Mouse (Mus musculus): ENCODE data around the gene Radil. TPM values are rescaled to one million over a fixed set of nuclear protein-coding genes. Genes with fewer than 3 reads are reported as not detected.

Gene Radil
- polyA plus RNA-seq, 1 experiment from 2014 or later, result 7.9 TPM

DNA sequence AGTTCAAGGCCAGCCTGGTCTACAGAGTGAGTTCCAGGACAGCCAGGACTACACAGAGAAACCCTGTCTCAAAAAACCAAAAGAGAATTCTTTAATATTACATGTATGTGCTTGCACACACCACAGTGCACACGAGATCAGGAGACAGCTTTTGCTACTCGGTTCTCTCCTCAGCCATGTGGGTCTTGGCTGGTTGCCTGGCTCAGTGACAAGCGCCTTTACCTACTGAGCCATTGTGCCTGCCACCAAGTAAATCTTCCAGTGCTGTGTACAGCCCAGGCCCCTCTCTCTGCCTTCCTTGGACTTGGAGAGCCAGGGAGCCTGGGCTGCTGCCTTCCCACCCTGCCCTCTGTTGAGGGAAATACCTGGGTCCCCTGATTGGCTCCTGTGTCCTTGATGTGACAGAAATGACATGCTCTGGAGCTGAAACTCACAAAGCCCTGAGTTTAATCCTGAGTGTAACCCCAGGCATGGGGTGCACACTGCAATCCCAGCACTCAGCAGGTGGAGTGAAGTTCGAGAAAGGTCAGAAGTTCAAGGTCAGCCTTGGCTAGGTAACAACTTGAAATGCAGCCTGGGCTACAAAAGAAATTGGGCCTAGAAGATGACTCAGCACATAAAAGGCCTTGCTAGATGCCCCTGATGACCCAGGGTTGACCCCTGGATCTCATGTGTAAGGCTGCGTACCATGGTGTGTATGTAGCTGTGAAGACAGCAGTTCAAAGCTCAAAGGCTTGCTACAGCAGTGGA lies 72.9 kb downstream of the Radil start:
- peaks cover 26% of the 10 kb centered on the region for H3K4me1 ChIP-seq
- no peak for ATAC-seq (ENCODE audit: insufficient number of reproducible peaks, low FRiP score, low TSS enrichment, low read depth)
- H3K9me3 ChIP-seq (replicated peaks), result no peaks in the 10 kb centered on the region
- H3K4me2 ChIP-seq (replicated peaks), result no peak overlapping the region
- 87% methylated on average over 5 of the region's 5 CpGs for WGBS
- no peak overlapping the region for H3K4me3 ChIP-seq (replicated peaks)
- H3K27ac ChIP-seq (replicated peaks), result no peak overlapping the region
- H3K9ac ChIP-seq, result no peak overlapping the region
- peaks cover 5% of the 10 kb centered on the region; the same call in 1 of the 2 replicates for H3K36me3 ChIP-seq
- H3K27me3 ChIP-seq, result no peaks in the 10 kb centered on the region

DNA sequence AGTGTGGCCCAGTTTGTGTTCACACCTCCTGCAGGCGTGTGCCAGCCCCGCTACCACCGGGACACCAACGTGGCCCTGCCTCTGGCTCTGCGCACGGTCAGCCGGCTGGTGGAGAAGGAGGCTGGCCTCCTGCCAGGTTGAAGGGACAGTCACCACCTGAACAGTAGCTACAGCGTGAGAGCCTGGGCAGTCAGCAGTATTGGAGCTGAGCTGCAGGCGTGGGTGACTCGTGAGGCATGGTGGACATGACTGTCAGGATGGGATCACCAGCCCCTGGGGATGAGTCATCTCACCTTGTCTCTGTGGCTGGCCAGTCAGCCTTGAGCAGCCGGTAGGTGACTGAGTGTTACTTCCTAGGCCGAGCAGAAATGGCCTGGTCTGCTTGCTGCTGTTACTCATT lies 73.6 kb downstream of the Radil start:
- no peak for ATAC-seq (ENCODE audit: insufficient number of reproducible peaks, low FRiP score, low TSS enrichment, low read depth)
- Histone ChIP-seq H3K36me3 (peaks cover 7% of the 10 kb centered on the region), H3K4me1 (peaks cover 26% of the 10 kb centered on the region), H3K9ac (no peak overlapping the region), H3K4me2 (replicated peaks) (no peak overlapping the region), H3K4me3 (replicated peaks) (no peak overlapping the region), H3K9me3 (replicated peaks) (no peaks in the 10 kb centered on the region), H3K27me3 (no peaks in the 10 kb centered on the region), H3K27ac (replicated peaks) (no peak overlapping the region)
- whole genome bisulfite sequencing, result 81% methylated on average over 12 of the region's 12 CpGs

DNA sequence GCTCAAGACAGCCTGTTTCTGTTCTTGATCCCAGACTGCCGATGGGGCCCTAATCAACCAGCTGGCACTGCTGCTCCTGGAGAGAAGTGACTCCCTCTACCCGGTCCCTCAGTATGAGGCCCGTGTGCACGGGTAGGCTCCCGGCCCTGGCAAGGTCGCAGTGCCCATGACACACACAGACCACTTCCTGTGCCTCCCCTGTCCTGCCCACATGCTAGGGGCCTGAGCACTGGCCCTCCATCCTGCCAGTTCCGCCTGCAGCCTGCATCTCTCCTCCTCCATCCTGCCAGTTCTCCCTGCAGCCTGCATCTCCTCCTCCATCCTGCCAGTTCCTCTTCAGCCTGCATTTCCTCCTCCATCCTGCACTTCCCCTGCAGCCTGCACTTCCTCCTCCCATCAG lies 75.2 kb downstream of the Radil start:
- Histone ChIP-seq H3K27me3 (no peaks in the 10 kb centered on the region), H3K4me1 (peaks cover 17% of the 10 kb centered on the region), H3K36me3 (peaks cover 12% of the 10 kb centered on the region), H3K9me3 (replicated peaks) (no peaks in the 10 kb centered on the region), H3K4me3 (replicated peaks) (no peak overlapping the region), H3K27ac (replicated peaks) (no peak overlapping the region), H3K4me2 (replicated peaks) (no peak overlapping the region), H3K9ac (no peak overlapping the region)
- 66% methylated on average over 7 of the region's 7 CpGs for WGBS
- no peak for ATAC-seq (ENCODE audit: insufficient number of reproducible peaks, low FRiP score, low TSS enrichment, low read depth)

DNA sequence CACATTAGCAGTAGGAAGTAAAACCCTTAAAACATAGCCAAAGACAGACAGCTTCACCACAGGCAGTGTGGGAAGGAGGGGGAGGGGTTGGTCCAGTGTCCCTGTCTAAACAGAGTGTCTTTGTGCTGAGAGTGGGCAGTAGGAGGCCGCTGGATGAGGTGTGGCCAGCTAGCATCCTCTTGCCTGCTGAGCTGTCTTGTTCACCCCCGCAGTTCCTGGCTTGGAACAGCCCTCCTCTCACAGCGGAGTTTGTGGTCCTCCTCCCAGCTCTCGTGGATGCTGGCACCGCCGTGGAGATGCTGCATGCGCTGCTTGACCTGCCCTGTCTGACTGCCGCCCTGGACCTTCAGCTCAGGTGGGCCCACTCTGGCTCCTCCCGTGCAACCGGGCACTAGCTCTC lies 77.2 kb downstream of the Radil start:
- Histone ChIP-seq H3K9ac (no peak overlapping the region), H3K4me1 (peaks cover 1% of the 10 kb centered on the region; the same call in 1 of the 2 replicates), H3K27me3 (no peaks in the 10 kb centered on the region), H3K36me3 (peaks cover 29% of the 10 kb centered on the region), H3K9me3 (replicated peaks) (no peaks in the 10 kb centered on the region), H3K27ac (replicated peaks) (no peak overlapping the region), H3K4me3 (replicated peaks) (no peak overlapping the region), H3K4me2 (replicated peaks) (no peak overlapping the region)
- no peak for ATAC-seq (ENCODE audit: insufficient number of reproducible peaks, low FRiP score, low TSS enrichment, low read depth)
- WGBS, result 44% methylated on average over 10 of the region's 10 CpGs

DNA sequence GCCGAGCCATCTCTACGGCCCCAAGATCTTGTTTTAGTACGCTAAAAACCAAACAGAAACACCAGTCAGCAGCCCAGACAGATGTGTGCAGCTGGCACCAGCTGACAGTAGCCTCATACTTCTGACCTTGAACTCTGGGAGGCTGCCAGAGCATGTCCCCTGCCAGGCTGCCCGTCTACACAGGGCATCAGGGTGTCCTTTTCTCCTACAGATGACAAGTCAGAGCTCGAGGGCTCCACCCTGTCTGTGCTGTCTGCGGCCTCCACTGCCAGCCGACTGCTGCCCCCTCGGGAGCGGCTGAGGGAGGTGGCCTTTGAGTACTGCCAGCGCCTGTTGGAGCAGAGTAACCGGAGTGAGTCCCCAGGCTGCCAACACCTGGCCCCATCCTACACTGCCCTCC lies 81.1 kb downstream of the Radil start:
- Histone ChIP-seq H3K27ac (replicated peaks) (no peak overlapping the region), H3K9me3 (replicated peaks) (no peaks in the 10 kb centered on the region), H3K4me1 (peaks cover 5% of the 10 kb centered on the region), H3K4me2 (replicated peaks) (no peak overlapping the region), H3K9ac (no peak overlapping the region), H3K27me3 (no peaks in the 10 kb centered on the region), H3K4me3 (replicated peaks) (no peak overlapping the region), H3K36me3 (peaks cover 31% of the 10 kb centered on the region)
- no peak for ATAC-seq (ENCODE audit: insufficient number of reproducible peaks, low FRiP score, low TSS enrichment, low read depth)
- WGBS, result 87% methylated on average over 11 of the region's 11 CpGs

DNA sequence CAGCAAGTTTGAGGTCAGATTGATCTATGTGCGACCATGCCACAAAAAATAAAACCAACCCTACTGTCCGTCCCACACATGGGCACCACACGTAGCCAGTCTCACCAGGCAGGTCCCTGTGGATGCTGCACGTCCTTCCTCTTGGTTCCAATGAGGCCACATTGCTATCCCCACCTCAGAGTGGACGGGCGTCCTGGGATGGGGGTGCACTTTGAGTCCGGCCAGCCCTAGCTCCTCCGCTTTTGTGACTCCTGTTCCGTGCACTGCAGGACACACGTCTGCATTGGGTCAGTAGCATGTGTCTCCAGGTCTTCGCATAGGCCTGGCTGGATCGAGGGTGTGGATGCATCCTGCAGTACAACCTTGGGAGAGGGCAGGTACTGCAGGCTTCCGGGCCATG lies 82.5 kb downstream of the Radil start:
- H3K9ac ChIP-seq, result no peak overlapping the region
- no peaks in the 10 kb centered on the region for H3K27me3 ChIP-seq
- H3K4me3 ChIP-seq (replicated peaks), result no peak overlapping the region
- no peaks in the 10 kb centered on the region for H3K9me3 ChIP-seq (replicated peaks)
- no peak for ATAC-seq (ENCODE audit: insufficient number of reproducible peaks, low FRiP score, low TSS enrichment, low read depth)
- peaks cover 31% of the 10 kb centered on the region for H3K36me3 ChIP-seq
- no peak overlapping the region for H3K27ac ChIP-seq (replicated peaks)
- H3K4me2 ChIP-seq (replicated peaks), result no peak overlapping the region
- peaks cover 12% of the 10 kb centered on the region for H3K4me1 ChIP-seq
- 88% methylated on average over 13 of the region's 13 CpGs for WGBS

DNA sequence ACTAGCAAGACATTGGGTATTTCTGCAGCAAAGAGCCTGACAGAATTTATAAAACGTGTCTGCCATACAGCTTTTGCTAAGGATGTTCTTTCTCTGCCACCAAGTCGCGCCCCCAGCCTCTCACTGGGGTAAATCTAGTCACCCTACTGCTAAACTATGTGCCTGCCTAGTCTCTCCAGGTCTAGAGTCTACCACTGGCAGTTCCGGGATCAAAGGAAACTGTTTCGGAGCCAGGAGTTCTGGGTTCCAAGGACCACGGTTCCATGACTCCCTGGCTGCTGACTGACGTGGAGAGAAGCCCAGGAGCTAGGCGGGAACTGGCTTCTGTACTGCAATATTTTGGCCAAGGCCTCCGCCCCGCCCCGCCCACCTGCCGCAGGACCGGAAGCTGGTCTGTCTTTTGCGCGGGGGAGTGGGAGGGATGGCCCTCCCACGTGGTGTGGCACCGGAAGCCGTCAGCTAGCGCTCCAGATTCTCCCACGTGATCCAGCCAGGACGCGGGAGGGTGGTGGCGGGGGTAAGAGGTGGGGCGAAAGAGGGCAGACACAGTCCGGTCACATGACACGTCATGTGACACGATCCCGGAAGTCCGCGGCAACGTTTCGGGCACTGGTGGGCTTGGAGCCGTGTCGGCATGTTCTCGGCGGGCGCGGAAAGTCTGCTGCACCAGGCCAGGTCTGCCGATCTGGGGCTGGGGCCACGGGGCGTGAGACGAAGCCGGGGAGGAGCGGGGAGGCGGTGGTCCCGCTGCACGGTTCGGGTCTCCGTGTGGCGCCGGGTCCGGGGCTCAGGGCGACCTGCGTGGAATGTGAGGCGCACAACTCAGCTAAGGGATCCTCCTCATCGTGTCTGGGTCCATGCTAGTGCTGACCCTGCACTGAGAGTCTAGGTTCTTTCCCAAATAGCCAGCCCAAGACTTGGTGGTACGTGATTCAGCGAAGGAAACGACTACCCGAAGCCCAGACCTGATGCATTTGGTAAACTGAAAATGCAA lies 87.1 kb downstream of the Radil start, which contains the start of gene Ap5z1:
Gene Ap5z1 (plus strand): TSS at position 484 of the 994 bp plus-strand sequence.
- Histone ChIP-seq H3K27me3 (no peaks in the 10 kb centered on the region), H3K4me2 (replicated peaks) (peak within 1 kb of the TSS; percentile 86), H3K4me3 (replicated peaks) (peak within 1 kb of the TSS; percentile 71), H3K36me3 (peaks cover 20% of the 10 kb centered on the region), H3K27ac (replicated peaks) (peak within 1 kb of the TSS; percentile 92), H3K9me3 (replicated peaks) (no peaks in the 10 kb centered on the region), H3K9ac (peak within 1 kb of the TSS; percentile 59), H3K4me1 (peaks cover 31% of the 10 kb centered on the region)
- ATAC-seq (ENCODE audit: insufficient number of reproducible peaks, low FRiP score, low TSS enrichment, low read depth), result peak; percentile 93
- 2% methylated on average over 60 of the region's 60 CpGs for WGBS

DNA sequence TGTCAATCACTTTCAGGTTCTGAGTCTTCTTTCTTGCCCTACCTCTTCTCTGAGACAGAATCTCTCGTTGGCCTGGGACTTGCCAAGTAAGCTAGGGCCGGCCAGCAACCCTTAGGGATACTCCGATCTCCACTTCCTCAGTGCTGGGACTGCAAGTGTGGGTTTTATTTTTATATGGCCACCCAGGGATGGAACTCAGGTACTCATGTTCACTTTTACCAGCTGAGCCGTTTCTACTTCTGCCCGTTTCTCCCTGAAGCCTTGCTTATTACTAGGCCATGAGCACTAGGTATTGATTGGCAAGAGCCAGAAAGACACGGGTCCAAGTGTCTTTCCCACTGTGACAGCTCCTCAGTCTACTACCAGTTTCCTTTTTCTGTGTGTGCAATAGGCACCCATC lies 87.9 kb downstream of the Radil start:
- 84% methylated on average over 6 of the region's 6 CpGs for WGBS
- peak overlapping the region; percentile 86 for H3K4me2 ChIP-seq (replicated peaks)
- ATAC-seq (ENCODE audit: insufficient number of reproducible peaks, low FRiP score, low TSS enrichment, low read depth), result no peak
- no peaks in the 10 kb centered on the region for H3K27me3 ChIP-seq
- no peak overlapping the region for H3K9ac ChIP-seq
- peaks cover 31% of the 10 kb centered on the region for H3K4me1 ChIP-seq
- H3K9me3 ChIP-seq (replicated peaks), result no peaks in the 10 kb centered on the region
- peak overlapping the region; percentile 71 for H3K4me3 ChIP-seq (replicated peaks)
- peak overlapping the region; percentile 92 for H3K27ac ChIP-seq (replicated peaks)
- peaks cover 23% of the 10 kb centered on the region for H3K36me3 ChIP-seq

DNA sequence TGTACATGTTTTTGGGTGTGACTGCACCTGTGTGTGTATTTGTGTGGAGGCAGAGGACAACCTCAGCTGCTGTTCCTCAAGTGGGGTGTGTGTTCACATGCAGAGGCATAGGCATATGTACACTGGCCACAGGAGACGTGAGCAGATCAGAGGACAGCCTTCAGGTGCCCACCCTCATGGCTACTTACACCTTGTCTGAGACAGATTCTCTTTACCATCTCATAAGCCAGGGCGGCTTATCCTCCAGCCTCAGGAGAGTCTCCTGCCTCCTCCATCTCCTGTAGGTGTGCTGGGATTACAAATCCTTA lies 88.3 kb downstream of the Radil start:
- H3K27me3 ChIP-seq, result no peaks in the 10 kb centered on the region
- no peaks in the 10 kb centered on the region for H3K9me3 ChIP-seq (replicated peaks)
- H3K4me3 ChIP-seq (replicated peaks), result no peak overlapping the region
- H3K36me3 ChIP-seq, result peaks cover 24% of the 10 kb centered on the region
- no peak for ATAC-seq (ENCODE audit: insufficient number of reproducible peaks, low FRiP score, low TSS enrichment, low read depth)
- 91% methylated on average over 2 of the region's 2 CpGs for WGBS
- no peak overlapping the region for H3K9ac ChIP-seq
- no peak overlapping the region; the same call in 1 of the 2 replicates for H3K27ac ChIP-seq (replicated peaks)
- H3K4me1 ChIP-seq, result peaks cover 31% of the 10 kb centered on the region
- no peak overlapping the region for H3K4me2 ChIP-seq (replicated peaks)

DNA sequence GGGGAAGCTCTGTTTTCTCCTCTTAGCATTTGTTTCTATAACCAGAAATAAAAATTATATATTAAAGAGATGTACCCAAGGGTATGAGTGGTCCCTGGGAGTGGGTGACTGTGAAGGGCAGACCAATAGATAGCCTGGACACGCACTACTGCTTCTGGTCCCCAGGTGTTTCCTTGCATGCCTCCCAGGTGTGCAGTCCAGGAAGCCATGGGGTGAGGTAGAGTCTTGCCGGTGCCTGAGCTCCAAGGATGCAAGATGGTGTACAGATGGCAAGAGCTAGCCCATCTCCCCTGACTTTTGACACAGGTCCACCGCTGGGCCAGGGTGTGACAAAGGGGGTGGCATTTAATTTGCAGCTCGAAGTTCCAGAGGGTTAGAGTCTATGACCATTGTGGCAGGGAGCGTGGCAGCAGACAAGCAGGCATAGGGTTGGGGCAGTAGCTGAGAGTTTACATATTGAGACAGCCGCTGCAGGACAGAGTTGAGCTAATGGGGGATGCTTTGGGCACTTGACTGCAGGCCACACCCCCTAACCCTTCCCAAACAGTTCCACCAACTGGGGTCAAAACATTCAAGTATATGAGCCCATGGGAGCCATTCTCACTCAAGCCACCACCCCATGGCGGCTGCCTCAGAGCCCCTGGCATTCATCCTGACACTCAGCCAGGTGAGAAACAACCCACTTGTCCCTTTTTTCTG lies 88.8 kb downstream of the Radil start:
- Histone ChIP-seq H3K36me3 (peaks cover 29% of the 10 kb centered on the region), H3K4me1 (peaks cover 31% of the 10 kb centered on the region), H3K4me3 (replicated peaks) (no peak overlapping the region), H3K27ac (replicated peaks) (no peak overlapping the region; the same call in 1 of the 2 replicates), H3K4me2 (replicated peaks) (no peak overlapping the region), H3K27me3 (no peaks in the 10 kb centered on the region), H3K9ac (no peak overlapping the region), H3K9me3 (replicated peaks) (no peaks in the 10 kb centered on the region)
- no peak for ATAC-seq (ENCODE audit: insufficient number of reproducible peaks, low FRiP score, low TSS enrichment, low read depth)
- 96% methylated on average over 7 of the region's 7 CpGs for WGBS

DNA sequence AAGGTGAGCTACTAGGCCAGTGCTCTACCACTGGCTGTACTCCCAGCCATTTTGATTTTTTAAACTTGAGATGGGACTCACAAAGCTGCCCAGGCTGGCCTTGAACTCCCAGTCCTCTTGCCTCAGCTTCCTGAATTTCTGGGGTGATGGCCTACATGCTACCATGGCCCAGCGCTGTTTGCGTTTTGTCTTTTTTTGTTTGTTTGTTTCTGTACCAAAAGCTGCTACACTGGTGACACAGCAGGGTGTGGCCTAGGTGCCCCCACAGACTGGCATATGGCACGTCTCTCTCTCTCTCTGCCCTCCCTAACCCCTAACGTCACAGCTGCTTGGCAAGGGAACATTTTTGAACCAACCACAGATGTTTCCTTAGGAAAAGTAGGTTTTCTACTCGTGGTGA lies 91.1 kb downstream of the Radil start:
- peak overlapping the region; percentile 78 for H3K27ac ChIP-seq (replicated peaks)

More for the DNA sequence above, 91.1 kb downstream of the Radil start:
- no peaks in the 10 kb centered on the region for H3K9me3 ChIP-seq (replicated peaks)
- no peaks in the 10 kb centered on the region for H3K27me3 ChIP-seq
- WGBS, result 57% methylated on average over 5 of the region's 5 CpGs
- H3K4me2 ChIP-seq (replicated peaks), result no peak overlapping the region
- peaks cover 50% of the 10 kb centered on the region for H3K36me3 ChIP-seq
- peaks cover 27% of the 10 kb centered on the region for H3K4me1 ChIP-seq
- no peak overlapping the region for H3K4me3 ChIP-seq (replicated peaks)
- no peak for ATAC-seq (ENCODE audit: insufficient number of reproducible peaks, low FRiP score, low TSS enrichment, low read depth)
- H3K9ac ChIP-seq, result no peak overlapping the region

All from embryonic facial prominence, embryonic 15.5 days (tissue).